Mouse (Mus musculus) CH12.LX (cell line): ENCODE data around the gene Gm20481. TPM values are rescaled to one million over a fixed set of nuclear protein-coding genes. Genes with fewer than 3 reads are reported as not detected.
"Not testable (repeated sequence)": the region's sequence is repeated elsewhere in the genome, so short reads cannot be mapped to it uniquely, and the experiment has no call there.

Source experiments
- DNase-seq: peaks from one replicate; pipeline ENCODE4 v3.0.0-alpha.2; 2013; ENCODE audit errors: extremely low read depth
- H3K27ac ChIP-seq: 2 replicates; pipeline ENCODE4 v1.5.1; 2012; ENCODE audit warnings: low read depth, mild to moderate bottlenecking, control low read depth, moderate library complexity; ENCODE audit not compliant: insufficient read depth
- H3K27me3 ChIP-seq: replicated peaks from 2 replicates; pipeline ENCODE3; 2012; ENCODE audit warnings: inconsistent platforms
- H3K36me3 ChIP-seq, 2 experiments: replicated peaks in 1 of 2; 2 replicates each; pipeline versions ENCODE3 to v1.6.1; 2012; ENCODE audit warnings: inconsistent platforms in 1 of 2, low read length in 1 of 2, mild to moderate bottlenecking in 1 of 2, mixed read lengths in 1 of 2, moderate library complexity in 1 of 2; ENCODE audit not compliant: control insufficient read depth in 1 of 2, insufficient read depth in 1 of 2
- H3K4me1 ChIP-seq, 2 experiments: 2 replicates each; pipeline ENCODE4 v1.6.1; 2012; ENCODE audit warnings: inconsistent platforms in 1 of 2, moderate library complexity in 1 of 2; ENCODE audit not compliant: insufficient read depth in 2 of 2, control insufficient read depth in 1 of 2
- H3K4me2 ChIP-seq: 2 replicates; pipeline ENCODE4 v1.6.1; 2012; ENCODE audit warnings: low read depth, mild to moderate bottlenecking, control low read depth; ENCODE audit not compliant: poor library complexity, insufficient read depth, severe bottlenecking
- H3K4me3 ChIP-seq, 3 experiments: fragments of 150-350 bp in 1 of 3; sonication (generic) in 1 of 3; replicated peaks in 1 of 3; 2 replicates each; pipeline versions ENCODE3 to v1.5.1; 2011 to 2012; ENCODE audit warnings: low read depth in 2 of 3, low read length in 2 of 3, mild to moderate bottlenecking in 2 of 3, moderate library complexity in 2 of 3, control low read depth in 1 of 3, improper control_type of control experiment in 1 of 3, inconsistent platforms in 1 of 3, mixed read lengths in 1 of 3; ENCODE audit not compliant: poor library complexity in 1 of 3
- H3K79me2 ChIP-seq: replicated peaks from 2 replicates; pipeline ENCODE4 v1.6.1; 2012; ENCODE audit warnings: mild to moderate bottlenecking, moderate library complexity; ENCODE audit not compliant: control insufficient read depth, poor library complexity, insufficient read depth, severe bottlenecking; ENCODE audit errors: extremely low read depth
- H3K9ac ChIP-seq: 2 replicates; pipeline ENCODE4 v1.6.1; 2012; ENCODE audit warnings: low read depth, mild to moderate bottlenecking, control low read depth, moderate library complexity; ENCODE audit not compliant: insufficient read depth
- H3K9me3 ChIP-seq: replicated peaks from 2 replicates; pipeline ENCODE3; 2012; ENCODE audit warnings: low read length, inconsistent platforms, mixed read lengths
- BHLHE40 ChIP-seq: IDR thresholded peaks from 2 replicates; pipeline ENCODE4 v1.6.1; 2011; ENCODE audit warnings: mild to moderate bottlenecking, low read depth, low read length, improper control_type of control experiment
- CHD1 ChIP-seq: IDR thresholded peaks from 2 replicates; pipeline ENCODE4 v1.6.1; 2012; ENCODE audit warnings: low read depth, low read length, improper control_type of control experiment, inconsistent platforms
- CHD2 ChIP-seq: IDR thresholded peaks from 2 replicates; pipeline ENCODE4 v1.6.1; 2011; ENCODE audit warnings: low read length, improper control_type of control experiment
- E2F4 ChIP-seq: IDR thresholded peaks from 2 replicates; pipeline ENCODE4 v1.6.1; 2011; ENCODE audit warnings: low read depth, low read length, improper control_type of control experiment; ENCODE audit not compliant: insufficient replicate concordance
- EP300 ChIP-seq: IDR thresholded peaks from 2 replicates; pipeline ENCODE4 v1.6.1; 2011; ENCODE audit warnings: low read length, improper control_type of control experiment
- ETS1 ChIP-seq: conservative IDR thresholded peaks from 2 replicates; pipeline ENCODE4 v1.6.1; 2012; ENCODE audit warnings: low read depth, mild to moderate bottlenecking, inconsistent platforms, low read length, improper control_type of control experiment, moderate library complexity
- HCFC1 ChIP-seq: IDR thresholded peaks from 2 replicates; pipeline ENCODE4 v1.6.1; 2012; ENCODE audit warnings: low read depth, mild to moderate bottlenecking, inconsistent platforms, low read length, improper control_type of control experiment
- IRF4 ChIP-seq: IDR thresholded peaks from 2 replicates; pipeline ENCODE4 v1.6.1; 2014; ENCODE audit warnings: low read depth, mild to moderate bottlenecking, inconsistent platforms, low read length, improper control_type of control experiment
- JUN ChIP-seq: IDR thresholded peaks from 2 replicates; pipeline ENCODE4 v1.6.1; 2011; ENCODE audit warnings: low read depth, mild to moderate bottlenecking, low read length, improper control_type of control experiment, moderate library complexity; ENCODE audit not compliant: insufficient read depth
- JUND ChIP-seq: conservative IDR thresholded peaks from 2 replicates; pipeline ENCODE4 v1.6.1; 2011; ENCODE audit warnings: low read depth, low read length, improper control_type of control experiment
- KAT2A ChIP-seq: IDR thresholded peaks from 2 replicates; pipeline ENCODE4 v1.6.1; 2012; ENCODE audit warnings: low read length, improper control_type of control experiment, inconsistent platforms; ENCODE audit not compliant: insufficient replicate concordance
- MAX ChIP-seq: IDR thresholded peaks from 2 replicates; pipeline ENCODE4 v1.6.1; 2011; ENCODE audit warnings: low read length, improper control_type of control experiment
- MAZ ChIP-seq: IDR thresholded peaks from 2 replicates; pipeline ENCODE4 v1.6.1; 2012; ENCODE audit warnings: low read depth, mild to moderate bottlenecking, inconsistent platforms, low read length, improper control_type of control experiment, moderate library complexity
- MXI1 ChIP-seq: IDR thresholded peaks from 2 replicates; pipeline ENCODE4 v1.6.1; 2011; ENCODE audit warnings: mild to moderate bottlenecking, low read depth, low read length, improper control_type of control experiment
- MYC ChIP-seq: IDR thresholded peaks from 2 replicates; pipeline ENCODE4 v1.6.1; 2011; ENCODE audit warnings: low read depth, mild to moderate bottlenecking, improper control_type of control experiment, low read length
- NELFE ChIP-seq: IDR thresholded peaks from 2 replicates; pipeline ENCODE4 v1.6.1; 2011; ENCODE audit warnings: low read depth, low read length, improper control_type of control experiment
- POLR2A ChIP-seq: IDR thresholded peaks from 2 replicates; pipeline ENCODE4 v1.6.1; 2011; ENCODE audit warnings: low read depth, mild to moderate bottlenecking, improper control_type of control experiment, low read length
- POLR2AphosphoS2 ChIP-seq: IDR thresholded peaks from 2 replicates; pipeline ENCODE4 v1.6.1; 2011; ENCODE audit warnings: low read depth, low read length, improper control_type of control experiment
- RCOR1 ChIP-seq: conservative IDR thresholded peaks from 2 replicates; pipeline ENCODE4 v1.6.1; 2012; ENCODE audit warnings: low read depth, mild to moderate bottlenecking, inconsistent platforms, low read length, improper control_type of control experiment
- SMC3 ChIP-seq: IDR thresholded peaks from 2 replicates; pipeline ENCODE4 v1.6.1; 2011; ENCODE audit warnings: low read depth, low read length, improper control_type of control experiment
- TBP ChIP-seq: conservative IDR thresholded peaks from 2 replicates; pipeline ENCODE4 v1.6.1; 2011; ENCODE audit warnings: low read depth, low read length, improper control_type of control experiment
- TCF12 ChIP-seq: IDR thresholded peaks from 2 replicates; pipeline ENCODE4 v1.6.1; 2014; ENCODE audit warnings: low read depth, mild to moderate bottlenecking, inconsistent platforms, low read length, improper control_type of control experiment
- UBTF ChIP-seq: IDR thresholded peaks from 2 replicates; pipeline ENCODE4 v1.6.1; 2012; ENCODE audit warnings: low read depth, mild to moderate bottlenecking, inconsistent platforms, low read length, improper control_type of control experiment, moderate library complexity
- USF2 ChIP-seq: conservative IDR thresholded peaks from 2 replicates; pipeline ENCODE4 v1.6.1; 2011; ENCODE audit warnings: low read depth, low read length, improper control_type of control experiment
- ZMIZ1 ChIP-seq: IDR thresholded peaks from 2 replicates; pipeline ENCODE4 v1.6.1; 2012; ENCODE audit warnings: low read depth, mild to moderate bottlenecking, inconsistent platforms, low read length, improper control_type of control experiment
- dilution Hi-C: fragments of 300-500 bp; cut with MboI; formaldehyde crosslinking; loops from 2 replicates; pipeline ENCODE4 v1.14.3; 2020; ENCODE audit warnings: low sequenced_read_pairs; ENCODE audit not compliant: extremely low pct_unique_long_range_greater_than_20kb, extremely low pct_ligation_motif_present
- in situ Hi-C: fragments of 300-500 bp; cut with MboI; formaldehyde crosslinking; loops from 3 replicates; pipeline ENCODE4 v1.14.3; 2019; ENCODE audit warnings: low sequenced_read_pairs, low pct_ligation_motif_present, low pct_unique_long_range_greater_than_20kb, mixed read lengths
- polyA plus RNA-seq: library from polyadenylated mRNA; unstranded; fragments of >175 nt; gene quantifications from 2 replicates; pipeline ENCODE4 v1.2.1, GENCODE M21; 2012; ENCODE audit warnings: low read depth; ENCODE audit not compliant: insufficient read length
- total RNA-seq, 2 experiments: library from RNA; depleted of rRNA; stranded (reverse); fragments of 300-350 nt in 1 of 2; fragments of >200 nt in 1 of 2; gene quantifications; 2 replicates each; pipeline ENCODE4 v1.2.3; 2012 to 2014

The Gm20481 gene
- total and polyA plus RNA-seq, 3 experiments = not detected

DNA sequence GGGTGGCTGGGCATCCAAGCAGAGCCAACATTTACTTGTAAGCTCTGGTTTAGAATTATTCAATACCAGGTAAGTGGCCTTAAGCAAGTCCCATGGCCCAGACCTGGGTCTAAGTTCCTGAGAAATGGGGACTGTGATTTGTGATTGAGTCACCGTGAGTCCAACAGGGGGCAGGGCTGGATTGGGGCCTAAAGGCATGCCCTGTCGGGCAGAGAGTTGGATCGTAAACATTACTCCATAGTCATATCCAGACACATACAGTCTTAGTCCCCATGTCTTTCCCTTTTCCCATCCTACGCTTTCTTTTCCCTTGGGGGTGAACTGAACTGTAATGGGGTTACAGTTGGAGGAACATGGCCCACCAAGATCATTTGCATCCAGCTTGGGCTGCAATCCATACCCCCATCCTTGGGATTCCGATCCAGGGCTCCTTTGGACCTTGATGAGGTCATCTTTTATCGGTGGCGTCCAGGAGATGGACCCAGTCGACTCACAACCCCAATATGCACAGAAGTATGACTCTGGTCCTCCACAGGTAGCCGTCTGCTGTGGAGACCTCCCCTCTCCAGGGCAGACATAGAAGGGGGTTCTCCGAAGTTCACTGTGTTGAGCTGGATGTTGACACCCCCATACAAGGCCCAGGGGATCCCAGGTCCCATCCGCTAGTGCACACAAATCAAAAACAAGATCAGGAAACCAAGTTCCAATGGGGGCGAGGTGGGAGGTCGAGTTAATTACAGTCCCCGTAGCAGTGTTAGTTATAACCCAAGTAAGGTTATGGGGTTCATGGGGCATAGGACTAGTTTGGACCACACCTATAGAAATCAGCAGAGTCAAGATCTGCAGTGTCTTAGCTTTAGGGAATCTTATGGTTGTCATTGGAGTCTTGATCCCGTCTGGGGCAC lies 29.1 kb downstream of the Gm20481 start:
- peak overlapping the region; percentile 99 for H3K27ac ChIP-seq
- peak; percentile 31 for DNase-seq
- H3K4me1 ChIP-seq = peaks cover 4 to 5% of the 10 kb centered on the region in 2 experiments; a peak in 1 of 4 replicates
- H3K4me2 ChIP-seq = no peak overlapping the region
- peak overlapping the region; percentile 8; the same call in 1 of the 2 replicates for H3K9ac ChIP-seq
- H3K9me3 ChIP-seq = peaks cover 36% of the 10 kb centered on the region
- peaks cover 17% of the 10 kb centered on the region for H3K79me2 ChIP-seq
- no peaks in the 10 kb centered on the region for H3K27me3 ChIP-seq
- TF ChIP-seq KAT2A = no peak
- TF ChIP-seq SMC3 = no peak
- TF ChIP-seq MXI1 = no peak
- no peak for TF ChIP-seq JUN
- TF ChIP-seq ETS1 = no peak
- TF ChIP-seq HCFC1 = no peak
- TF ChIP-seq JUND = no peak
- TF ChIP-seq TCF12 = no peak
- TF ChIP-seq POLR2AphosphoS2 = peak; percentile 14
- TF ChIP-seq USF2 = peak; percentile 13; the same call in 1 of the 2 replicates
- 0 out of 2 replicates have a peak, but pooled peaks have one; percentile 19 for TF ChIP-seq RCOR1
- TF ChIP-seq ZMIZ1 = peak; percentile 56
- peak; percentile 63; the same call in 1 of the 2 replicates for TF ChIP-seq POLR2A
- peak overlapping the region in 2 of 3 experiments; percentile 36 to 59 for H3K4me3 ChIP-seq
- in situ Hi-C loops = no loop called here
- dilution Hi-C loops = no loop called here
- H3K36me3 ChIP-seq = peaks cover 35 to 48% of the 10 kb centered on the region in 2 experiments

DNA sequence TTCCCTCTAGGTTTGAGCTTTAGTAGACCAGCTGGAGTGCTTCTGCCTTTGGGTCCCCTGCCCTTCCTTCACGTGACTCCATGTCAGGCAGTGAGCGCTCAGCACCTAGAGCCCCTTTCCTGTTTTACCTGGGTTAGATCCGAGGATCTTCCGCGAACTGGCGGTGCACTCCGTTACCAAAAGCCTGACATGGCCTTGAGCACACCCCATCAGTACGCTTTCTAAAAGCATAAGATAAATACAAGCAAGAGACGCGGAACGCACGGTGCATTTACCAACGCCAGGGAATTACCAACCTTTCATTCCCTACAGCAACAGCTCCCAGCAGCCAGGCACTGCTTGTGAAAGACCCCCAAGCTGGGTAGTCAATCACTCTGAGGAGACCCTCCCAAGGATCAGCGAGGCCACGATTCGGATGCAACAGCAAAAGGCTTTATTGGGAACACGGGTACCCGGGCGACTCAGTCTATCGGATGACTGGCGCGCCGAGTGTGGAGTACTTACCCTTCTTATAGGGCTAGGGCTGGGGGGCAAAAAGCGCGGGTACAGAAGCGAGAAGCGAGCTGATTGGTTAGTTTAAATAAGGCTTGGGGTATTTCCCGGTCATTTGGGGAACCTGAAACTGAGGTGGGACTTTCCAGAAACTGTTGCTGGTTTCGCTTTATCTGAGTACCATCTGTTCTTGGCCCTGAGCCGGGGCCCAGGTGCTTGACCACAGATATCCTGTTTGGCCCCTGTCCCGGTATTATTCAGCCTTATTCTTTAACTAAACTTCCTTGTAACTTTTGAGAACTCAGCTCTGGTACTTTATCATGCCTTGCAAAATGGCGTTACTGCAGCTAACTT lies 30.4 kb downstream of the Gm20481 start:
- H3K4me1 ChIP-seq, in situ Hi-C loops, dilution Hi-C loops, H3K27me3 ChIP-seq: not testable (repeated sequence)
- H3K4me3 ChIP-seq = peak overlapping the region; percentile 84 to 94 (median 86)
- H3K79me2 ChIP-seq = peaks cover 28% of the 10 kb centered on the region
- peak overlapping the region; percentile 100 for H3K9ac ChIP-seq
- peak overlapping the region; percentile 30; the same call in 1 of the 2 replicates for H3K4me2 ChIP-seq
- peaks cover 41 to 53% of the 10 kb centered on the region in 2 experiments for H3K36me3 ChIP-seq
- peaks cover 36% of the 10 kb centered on the region for H3K9me3 ChIP-seq
- peak overlapping the region; percentile 100 for H3K27ac ChIP-seq
- peak; percentile 77 for DNase-seq
- 0 out of 2 replicates have a peak, but pooled peaks have one; percentile 9 for TF ChIP-seq SMC3
- TF ChIP-seq TBP = peak; percentile 74
- TF ChIP-seq BHLHE40 = peak; percentile 43; the same call in 1 of the 2 replicates
- peak; percentile 5; the same call in 1 of the 2 replicates for TF ChIP-seq ETS1
- peak; percentile 21; the same call in 1 of the 2 replicates for TF ChIP-seq MYC
- peak; percentile 87 for TF ChIP-seq CHD1
- 0 out of 2 replicates have a peak, but pooled peaks have one; percentile 32 for TF ChIP-seq RCOR1
- TF ChIP-seq TCF12 = peak; percentile 82
- 0 out of 2 replicates have a peak, but pooled peaks have one; percentile 33 for TF ChIP-seq JUND
- TF ChIP-seq IRF4 = peak; percentile 35; the same call in 1 of the 2 replicates
- TF ChIP-seq MAZ = 0 out of 2 replicates have a peak, but pooled peaks have one; percentile 41
- TF ChIP-seq CHD2 = peak; percentile 41
- 0 out of 2 replicates have a peak, but pooled peaks have one; percentile 29 for TF ChIP-seq UBTF
- TF ChIP-seq E2F4 = peak; percentile 9; the same call in 1 of the 2 replicates
- TF ChIP-seq POLR2A = peak; percentile 56
- peak; percentile 73 for TF ChIP-seq NELFE
- TF ChIP-seq EP300 = peak; percentile 40
- TF ChIP-seq KAT2A = 0 out of 2 replicates have a peak, but pooled peaks have one; percentile 34
- TF ChIP-seq ZMIZ1 = peak; percentile 95
- peak; percentile 59; the same call in 1 of the 2 replicates for TF ChIP-seq MAX
